Mouse (Mus musculus): ENCODE results near the gene Eif4g2. TPM values are rescaled to one million over a fixed set of nuclear protein-coding genes. Genes with fewer than 3 reads are reported as not detected.

Gene Eif4g2
- total and polyA plus RNA-seq, 3 experiments, result 332 to 958 (median 935) TPM

- no peaks in the 10 kb centered on the region for H3K27me3 ChIP-seq (ENCODE audit: control insufficient read depth in 1 of 2, insufficient read depth in 2 of 2, low read length in 2 of 2)
- peaks cover 0 to 3% of the 10 kb centered on the region in 2 experiments; a peak in 2 of 4 replicates for H3K36me3 ChIP-seq (ENCODE audit: control insufficient read depth in 1 of 2, insufficient read depth in 2 of 2, low read length in 2 of 2)
- H3K9me3 ChIP-seq (replicated peaks; ENCODE audit: insufficient read depth, low read length), result no peaks in the 10 kb centered on the region
- H3K4me1 ChIP-seq (ENCODE audit: control insufficient read depth in 1 of 2, insufficient read depth in 2 of 2, low read length in 2 of 2), result peaks cover 0 to 3% of the 10 kb centered on the region in 2 experiments; a peak in 2 of 4 replicates
- no peaks in the 10 kb centered on the region for H3K79me2 ChIP-seq (ENCODE audit: control insufficient read depth, insufficient read depth, low read length, poor library complexity)
- H3K27ac ChIP-seq (ENCODE audit: control insufficient read depth, low read depth, low read length), result no peak overlapping the region
- TF ChIP-seq ELF1 (IDR thresholded peaks at IDR 0.05; ENCODE audit: low read depth, low read length), result no peak
- TF ChIP-seq MXI1 (IDR thresholded peaks at IDR 0.05; ENCODE audit: low read depth, low read length), result peak; percentile 56; the same call in 1 of the 2 replicates
- 0 out of 4 replicates have a peak, but pooled peaks of 1 of the 2 experiments have one; percentile 6 for TF ChIP-seq EP300 (IDR thresholded peaks at IDR 0.05; ENCODE audit: low read depth in 1 of 2, low read length in 2 of 2)
- no peak for TF ChIP-seq POLR2A (IDR thresholded peaks at IDR 0.05; ENCODE audit: control insufficient read depth in 1 of 2, insufficient read depth in 1 of 2, low read depth in 1 of 2, low read length in 2 of 2, poor library complexity in 1 of 2)
- TF ChIP-seq HCFC1 (IDR thresholded peaks at IDR 0.05; ENCODE audit: low read depth, low read length), result no peak
- peak; percentile 7; the same call in 1 of the 2 replicates for TF ChIP-seq GATA1 (IDR thresholded peaks at IDR 0.05; ENCODE audit: low read depth, low read length)
- TF ChIP-seq SMC3 (IDR thresholded peaks at IDR 0.05; ENCODE audit: low read depth, low read length), result peak; percentile 27; the same call in 1 of the 2 replicates
- no peak overlapping the region for H3K9ac ChIP-seq (ENCODE audit: control insufficient read depth, low read depth, low read length, poor library complexity, severe bottlenecking)
- H3K4me3 ChIP-seq (ENCODE audit: control insufficient read depth in 1 of 2, insufficient read depth in 1 of 2, low read depth in 2 of 2, low read length in 2 of 2), result no peak overlapping the region
- DNase-seq (ENCODE audit: low read depth, low spot score), result peak; percentile 43
Measured at GRCm38 (mm10) chr7:111055984-111056657, 26.7 kb downstream of the Eif4g2 start.

GRCm38 (mm10) chr7:111055221-111055620 is 27.6 kb downstream of the Eif4g2 start:
- no peak overlapping the region for H3K9ac ChIP-seq (ENCODE audit: control insufficient read depth, low read depth, low read length, poor library complexity, severe bottlenecking)
- no peaks in the 10 kb centered on the region for H3K9me3 ChIP-seq (replicated peaks; ENCODE audit: insufficient read depth, low read length)
- H3K4me1 ChIP-seq (ENCODE audit: control insufficient read depth in 1 of 2, insufficient read depth in 2 of 2, low read length in 2 of 2), result peaks cover 0 to 3% of the 10 kb centered on the region in 2 experiments; a peak in 2 of 4 replicates
- no peaks in the 10 kb centered on the region for H3K27me3 ChIP-seq (ENCODE audit: control insufficient read depth in 1 of 2, insufficient read depth in 2 of 2, low read length in 2 of 2)
- no peaks in the 10 kb centered on the region for H3K79me2 ChIP-seq (ENCODE audit: control insufficient read depth, insufficient read depth, low read length, poor library complexity)
- TF ChIP-seq UBTF (IDR thresholded peaks at IDR 0.05; ENCODE audit: borderline replicate concordance, insufficient read depth, low read depth, low read length), result no peak
- TF ChIP-seq GATA1 (IDR thresholded peaks at IDR 0.05; ENCODE audit: low read depth, low read length), result no peak
- no peak for TF ChIP-seq ZNF384 (IDR thresholded peaks at IDR 0.05; ENCODE audit: low read depth, low read length)
- H3K36me3 ChIP-seq (ENCODE audit: control insufficient read depth in 1 of 2, insufficient read depth in 2 of 2, low read length in 2 of 2), result peaks cover 0 to 3% of the 10 kb centered on the region in 2 experiments; a peak in 2 of 4 replicates
- no peak overlapping the region for H3K27ac ChIP-seq (ENCODE audit: control insufficient read depth, low read depth, low read length)
- no peak for DNase-seq (ENCODE audit: low read depth, low spot score)
- no peak overlapping the region for H3K4me3 ChIP-seq (ENCODE audit: control insufficient read depth in 1 of 2, insufficient read depth in 1 of 2, low read depth in 2 of 2, low read length in 2 of 2)

GRCm38 (mm10) chr7:111049652-111050421 is 33.0 kb downstream of the Eif4g2 start:
- Histone ChIP-seq H3K4me3 (ENCODE audit: control insufficient read depth in 1 of 2, insufficient read depth in 1 of 2, low read depth in 2 of 2, low read length in 2 of 2) (no peak overlapping the region), H3K27me3 (ENCODE audit: control insufficient read depth in 1 of 2, insufficient read depth in 2 of 2, low read length in 2 of 2) (no peaks in the 10 kb centered on the region)
- DNase-seq (ENCODE audit: low read depth, low spot score), result peak; percentile 86
- TF ChIP-seq MYC (IDR thresholded peaks at IDR 0.05; ENCODE audit: low read depth, low read length) (no peak), POLR2A (IDR thresholded peaks at IDR 0.05; ENCODE audit: control insufficient read depth in 1 of 2, insufficient read depth in 1 of 2, low read depth in 1 of 2, low read length in 2 of 2, poor library complexity in 1 of 2) (no peak), NRF1 (IDR thresholded peaks at IDR 0.05; ENCODE audit: insufficient read depth, low read depth, low read length, poor library complexity, severe bottlenecking) (no peak), NELFE (IDR thresholded peaks at IDR 0.05; ENCODE audit: low read depth, low read length) (no peak), SIN3A (IDR thresholded peaks at IDR 0.05; ENCODE audit: low read length) (0 out of 2 replicates have a peak, but pooled peaks have one; percentile 19), KAT2A (conservative IDR thresholded peaks at IDR 0.05; ENCODE audit: low read depth, low read length) (no peak), CHD2 (IDR thresholded peaks at IDR 0.05; ENCODE audit: low read length) (no peak), MAZ (IDR thresholded peaks at IDR 0.05; ENCODE audit: low read depth, low read length) (no peak), GABPA (IDR thresholded peaks at IDR 0.05; ENCODE audit: low read depth, low read length) (no peak), MAFK (IDR thresholded peaks at IDR 0.05; ENCODE audit: borderline replicate concordance, low read depth, low read length) (no peak), CHD1 (IDR thresholded peaks at IDR 0.05; ENCODE audit: low read depth, low read length) (no peak), EP300 (IDR thresholded peaks at IDR 0.05; ENCODE audit: low read depth in 1 of 2, low read length in 2 of 2) (no peak), MYB (IDR thresholded peaks at IDR 0.05; ENCODE audit: low read depth, low read length) (no peak), SMC3 (IDR thresholded peaks at IDR 0.05; ENCODE audit: low read depth, low read length) (peak; percentile 87), ZC3H11A (IDR thresholded peaks at IDR 0.05; ENCODE audit: low read depth, low read length) (peak; percentile 92), BHLHE40 (IDR thresholded peaks at IDR 0.05; ENCODE audit: borderline replicate concordance, low read depth, low read length) (0 out of 2 replicates have a peak, but pooled peaks have one; percentile 7)

More at GRCm38 (mm10) chr7:111049652-111050421, 33.0 kb downstream of the Eif4g2 start:
- Histone ChIP-seq H3K9ac (ENCODE audit: control insufficient read depth, low read depth, low read length, poor library complexity, severe bottlenecking) (no peak overlapping the region), H3K79me2 (ENCODE audit: control insufficient read depth, insufficient read depth, low read length, poor library complexity) (no peaks in the 10 kb centered on the region), H3K36me3 (ENCODE audit: control insufficient read depth in 1 of 2, insufficient read depth in 2 of 2, low read length in 2 of 2) (peaks cover 0 to 3% of the 10 kb centered on the region in 2 experiments; a peak in 2 of 4 replicates), H3K27ac (ENCODE audit: control insufficient read depth, low read depth, low read length) (no peak overlapping the region), H3K4me1 (ENCODE audit: control insufficient read depth in 1 of 2, insufficient read depth in 2 of 2, low read length in 2 of 2) (no peaks in the 10 kb centered on the region), H3K9me3 (replicated peaks; ENCODE audit: insufficient read depth, low read length) (no peaks in the 10 kb centered on the region)

Measured in MEL (cell line).